ENCODE assay signal across 8 mouse cellular contexts in the genomic region with DNA sequence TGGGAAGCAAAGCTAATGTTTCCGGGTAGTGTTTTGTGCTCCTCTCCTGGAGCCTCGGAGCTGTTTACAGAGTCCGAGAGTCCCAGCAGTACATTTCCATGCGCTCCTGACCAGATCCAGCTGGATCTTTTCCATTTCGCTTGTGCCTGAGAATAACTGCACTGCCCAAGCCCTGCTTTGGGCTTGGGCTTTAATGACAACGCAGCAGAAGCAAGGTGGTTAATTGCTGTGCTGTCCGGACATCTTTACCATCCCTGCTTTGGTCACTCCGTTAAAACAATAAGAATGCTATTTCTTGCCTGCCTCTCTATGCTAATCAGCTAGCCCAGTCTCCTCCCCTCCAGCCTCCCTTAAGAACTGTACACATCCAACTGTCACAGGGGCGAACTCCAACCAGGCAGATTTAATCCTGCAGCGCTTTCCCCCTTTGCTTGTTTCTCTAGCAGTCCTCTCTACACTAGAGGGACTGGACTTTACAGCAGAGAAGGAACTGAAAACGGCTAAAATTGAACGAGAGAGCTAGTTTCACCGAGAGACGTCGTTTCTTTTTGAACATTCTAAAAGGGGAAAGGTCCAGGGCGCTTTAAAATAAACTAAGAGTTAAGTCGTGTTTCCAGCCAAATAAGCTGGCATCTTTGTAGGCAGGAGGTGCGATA. TPM values are rescaled to one million over a fixed set of nuclear protein-coding genes. Genes with fewer than 3 reads are reported as not detected.
DNase-seq lines count a peak whose midpoint lies in the region; ATAC-seq and TF ChIP-seq lines count a peak whose summit lies in the region.

Gene Ranbp3l (plus strand): TSS at position 377 of the 656 bp plus-strand sequence.

- TF ChIP-seq CTCF in lung, adult 2 months (IDR thresholded peaks at IDR 0.05; ENCODE audit: insufficient read depth, low read length), result no peak
- TF ChIP-seq CTCF in intestine, postnatal 0 days (IDR thresholded peaks at IDR 0.05; ENCODE audit: low read depth), result no peak

- ATAC-seq in intestine, postnatal 0 days, result peak; percentile 49; the same call in 1 of the 2 replicates

- H3K27ac ChIP-seq in intestine, postnatal 0 days (ENCODE audit: low read depth, low read length), result no peak within 1 kb of the TSS

- H3K9me3 ChIP-seq in intestine, postnatal 0 days (ENCODE audit: control insufficient read depth), result no peaks in the 10 kb centered on the region

- H3K4me1 ChIP-seq in lung, adult 2 months (ENCODE audit: control insufficient read depth, insufficient read depth, low read length), result no peaks in the 10 kb centered on the region
- no peaks in the 10 kb centered on the region for H3K4me1 ChIP-seq in intestine, postnatal 0 days (replicated peaks; ENCODE audit: control insufficient read depth, insufficient read depth, low read length)

- WGBS in lung, adult 2 months, result 34% methylated on average over 18 of the region's 18 CpGs
- WGBS in intestine, postnatal 0 days, result 24% methylated on average over 18 of the region's 18 CpGs

- H3K27me3 ChIP-seq in intestine, postnatal 0 days (replicated peaks; ENCODE audit: control insufficient read depth, insufficient read depth, low read length), result no peaks in the 10 kb centered on the region

- peak within 1 kb of the TSS; percentile 71 for H3K4me2 ChIP-seq in intestine, postnatal 0 days (replicated peaks; ENCODE audit: low read depth)

- TF ChIP-seq POLR2A in lung, adult 2 months (IDR thresholded peaks at IDR 0.05; ENCODE audit: borderline replicate concordance, extremely low read depth, low read depth, low read length), result no peak

- peak within 1 kb of the TSS; percentile 34 for H3K4me3 ChIP-seq in lung, adult 2 months (replicated peaks; ENCODE audit: extremely low read depth, low read depth, low read length)
- peak within 1 kb of the TSS; percentile 42 for H3K4me3 ChIP-seq in intestine, postnatal 0 days (ENCODE audit: low read depth, low read length)

- H3K36me3 ChIP-seq in intestine, postnatal 0 days (ENCODE audit: control insufficient read depth, insufficient read depth), result no peaks in the 10 kb centered on the region

- no peak within 1 kb of the TSS for H3K9ac ChIP-seq in intestine, postnatal 0 days (ENCODE audit: low read depth, low read length)

- DNase-seq in lung, adult 2 months, result no peak
- no peak for DNase-seq in lung, postnatal 25 days (ENCODE audit: low spot score)
- peak; percentile 24 to 44 for DNase-seq in cerebellum, postnatal 14 days
- peak; percentile 4 for DNase-seq in liver
- peak; percentile 5 for DNase-seq in retina, postnatal 7 days (ENCODE audit: low read depth, low spot score)
- DNase-seq in adrenal gland, postnatal 14 days, result no peak
- no peak for DNase-seq in spleen, adult 12 weeks (ENCODE audit: low spot score)

RNA-seq across cellular contexts. Expression of gene Ranbp3l, which starts in this region (rescaled TPM):
- polyA plus RNA-seq in lung, adult 2 months (2012; rRNA removed), result 0.07 TPM in 1 of 2 replicates, not detected in the other
- 0.29 and 0.51 TPM in 2 replicates for polyA plus RNA-seq in intestine, postnatal 0 days (2015; fragmentation: Nextera tagmentation; extraction: Ambion mirVana)
- total RNA-seq in adrenal gland, postnatal 14 days (2021), result not detected in 2 replicates

Comparison
In these comparisons a context has a peak if more than half of its experiments do, and no peak if none do; other contexts are left out.
1. Peak in ATAC-seq, H3K4me3 ChIP-seq and H3K4me2 ChIP-seq in intestine, postnatal 0 days; RNA of the gene not detected or under 1 TPM.
2. DNase-seq: peak in cerebellum, postnatal 14 days (2 of 2), liver (single experiment) and retina, postnatal 7 days (single experiment); none in lung, adult 2 months (single experiment), lung, postnatal 25 days (single experiment), adrenal gland, postnatal 14 days (single experiment) and spleen, adult 12 weeks (single experiment).